Mouse (Mus musculus): ENCODE results near the gene Atp8a2. TPM values are rescaled to one million over a fixed set of nuclear protein-coding genes. Genes with fewer than 3 reads are reported as not detected.
A peak's percentile ranks its signal among the peaks of the same experiment; 100 is the strongest.

The Atp8a2 gene
- total RNA-seq (2014; rRNA removed; ENCODE audit: low replicate concordance): 2.8 and 115 TPM in 2 replicates
- polyA plus RNA-seq (2015; fragmentation: Nextera tagmentation; extraction: Ambion mirVana): 4.9 and 5.2 TPM in 2 replicates

DNA sequence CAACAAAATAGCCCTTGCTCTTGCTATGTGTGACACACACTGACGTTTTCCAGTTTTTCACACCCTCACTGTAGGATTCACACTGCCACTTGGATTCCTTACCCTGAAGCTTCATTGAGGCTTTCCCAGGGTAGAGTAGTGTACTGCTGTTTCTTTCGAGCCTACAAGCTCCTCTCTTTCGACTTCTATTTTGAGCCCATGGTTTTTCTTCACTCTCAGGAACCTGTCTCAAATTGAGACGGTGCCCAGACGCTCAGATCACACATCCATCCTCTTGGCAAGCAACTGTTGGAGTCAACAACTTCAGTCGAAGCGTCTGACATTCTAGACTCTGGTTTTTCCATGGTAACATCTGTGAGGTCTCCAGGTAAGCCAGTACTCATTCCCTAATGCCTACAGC lies at the start of gene Atp8a2:
Atp8a2 (minus strand) TSS at position 296 of the 400 bp plus-strand sequence.
- TF ChIP-seq CTCF (IDR thresholded peaks at IDR 0.05; ENCODE audit: low read depth) (no peak), EP300 (IDR thresholded peaks at IDR 0.05; ENCODE audit: low read depth) (no peak)
- Histone ChIP-seq H3K9me3 (replicated peaks; ENCODE audit: control insufficient read depth, low read length) (no peaks in the 10 kb centered on the region), H3K9ac (replicated peaks; ENCODE audit: low read depth, low read length) (no peak within 1 kb of the TSS), H3K4me1 (ENCODE audit: control insufficient read depth, insufficient read depth) (peaks cover 7% of the 10 kb centered on the region), H3K27me3 (ENCODE audit: control insufficient read depth, insufficient read depth, low read length) (no peaks in the 10 kb centered on the region), H3K4me3 (ENCODE audit: low read depth, low read length) (no peak within 1 kb of the TSS), H3K4me2 (ENCODE audit: low read depth, low read length) (peak within 1 kb of the TSS; percentile 18; the same call in 1 of the 2 replicates), H3K27ac (ENCODE audit: low read depth) (no peak within 1 kb of the TSS), H3K36me3 (replicated peaks; ENCODE audit: control insufficient read depth, insufficient read depth, low read length) (no peaks in the 10 kb centered on the region)
- ATAC-seq (ENCODE audit: insufficient read depth, low read depth) (no peak), DNase-seq (ENCODE audit: low spot score) (no peak)
- WGBS: 29% methylated on average over 7 of the region's 7 CpGs

DNA sequence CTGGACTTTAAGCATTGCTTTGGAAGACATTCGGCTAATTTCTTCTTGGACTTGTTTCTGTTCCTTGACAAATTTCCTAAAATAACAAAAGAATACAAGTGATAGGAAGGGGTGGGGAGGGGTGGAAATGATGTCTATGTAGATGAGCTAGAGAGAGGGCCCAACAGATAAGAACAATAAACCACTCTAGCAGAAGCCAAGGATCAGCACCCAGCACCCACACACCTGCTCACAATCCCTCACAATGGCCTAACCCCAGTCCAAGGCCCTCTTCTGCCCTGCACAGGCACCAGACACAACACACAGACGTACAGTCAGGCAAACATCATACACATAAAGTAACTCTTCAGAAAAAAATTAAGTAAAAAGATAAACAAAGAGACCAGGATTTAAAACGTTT lies 41.6 kb upstream of the Atp8a2 start:
- no peak overlapping the region for H3K27ac ChIP-seq (ENCODE audit: low read depth)
- H3K9ac ChIP-seq (replicated peaks; ENCODE audit: low read depth, low read length): no peak overlapping the region
- H3K36me3 ChIP-seq (replicated peaks; ENCODE audit: control insufficient read depth, insufficient read depth, low read length): peaks cover 50% of the 10 kb centered on the region
- no peaks in the 10 kb centered on the region for H3K27me3 ChIP-seq (ENCODE audit: control insufficient read depth, insufficient read depth, low read length)
- H3K9me3 ChIP-seq (replicated peaks; ENCODE audit: control insufficient read depth, low read length): no peaks in the 10 kb centered on the region
- H3K4me1 ChIP-seq (ENCODE audit: control insufficient read depth, insufficient read depth): no peaks in the 10 kb centered on the region
- H3K4me2 ChIP-seq (ENCODE audit: low read depth, low read length): no peak overlapping the region
- H3K4me3 ChIP-seq (ENCODE audit: low read depth, low read length): no peak overlapping the region
- no peak for ATAC-seq (ENCODE audit: insufficient read depth, low read depth)
- no peak for DNase-seq (ENCODE audit: low spot score)
- TF ChIP-seq EP300 (IDR thresholded peaks at IDR 0.05; ENCODE audit: low read depth) (no peak), CTCF (IDR thresholded peaks at IDR 0.05; ENCODE audit: low read depth) (no peak)
- 71% methylated on average over 3 of the region's 3 CpGs for WGBS

DNA sequence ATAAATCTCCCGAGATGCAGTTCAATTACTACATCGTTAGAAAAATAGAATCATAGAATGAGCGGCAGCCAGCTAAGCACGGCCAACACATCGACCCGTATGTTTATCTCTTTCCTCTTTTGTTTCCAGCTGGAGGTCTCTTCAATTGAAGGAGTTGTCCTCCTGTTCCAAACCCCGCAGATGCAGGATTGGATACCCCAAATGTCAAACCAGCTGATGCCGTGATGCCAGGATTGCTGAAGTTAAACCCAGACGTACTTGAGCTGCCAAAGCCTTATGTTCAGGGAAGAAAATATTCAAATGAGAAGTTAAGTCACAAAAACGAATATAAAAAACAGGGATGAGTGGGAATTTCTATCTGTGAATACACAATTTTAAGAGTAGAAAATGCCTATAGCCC lies 22.9 kb upstream of the Atp8a2 start:
- TF ChIP-seq CTCF (IDR thresholded peaks at IDR 0.05; ENCODE audit: low read depth): no peak
- TF ChIP-seq EP300 (IDR thresholded peaks at IDR 0.05; ENCODE audit: low read depth): no peak
- WGBS: 85% methylated on average over 10 of the region's 10 CpGs
- H3K27me3 ChIP-seq (ENCODE audit: control insufficient read depth, insufficient read depth, low read length): no peaks in the 10 kb centered on the region
- no peak overlapping the region for H3K4me2 ChIP-seq (ENCODE audit: low read depth, low read length)
- no peak overlapping the region for H3K27ac ChIP-seq (ENCODE audit: low read depth)
- H3K36me3 ChIP-seq (replicated peaks; ENCODE audit: control insufficient read depth, insufficient read depth, low read length): peaks cover 45% of the 10 kb centered on the region
- ATAC-seq (ENCODE audit: insufficient read depth, low read depth) (no peak), DNase-seq (ENCODE audit: low spot score) (no peak)
- no peaks in the 10 kb centered on the region for H3K4me1 ChIP-seq (ENCODE audit: control insufficient read depth, insufficient read depth)
- no peaks in the 10 kb centered on the region for H3K9me3 ChIP-seq (replicated peaks; ENCODE audit: control insufficient read depth, low read length)
- no peak overlapping the region for H3K9ac ChIP-seq (replicated peaks; ENCODE audit: low read depth, low read length)
- H3K4me3 ChIP-seq (ENCODE audit: low read depth, low read length): no peak overlapping the region

DNA sequence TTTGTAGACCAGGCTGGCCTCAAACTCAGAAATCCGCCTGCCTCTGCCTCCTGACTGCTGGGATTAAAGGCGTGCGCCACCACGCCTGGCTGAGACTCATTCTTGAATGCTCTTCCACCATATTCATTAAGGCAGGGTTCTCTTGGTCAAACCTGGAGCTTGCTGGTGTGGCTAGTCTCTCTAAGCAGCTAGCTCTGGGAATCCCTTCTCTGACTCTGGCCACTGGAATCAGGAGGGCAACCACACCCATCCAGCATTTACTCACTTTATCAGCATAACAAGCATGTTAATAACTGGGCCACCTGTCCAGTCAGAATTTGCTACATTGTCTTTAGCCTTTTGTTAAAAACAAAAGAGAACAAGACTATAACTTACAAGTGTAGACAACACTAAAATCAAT lies 20.6 kb upstream of the Atp8a2 start:
- 96% methylated on average over 4 of the region's 4 CpGs for WGBS
- Histone ChIP-seq H3K9me3 (replicated peaks; ENCODE audit: control insufficient read depth, low read length) (no peaks in the 10 kb centered on the region), H3K27ac (ENCODE audit: low read depth) (no peak overlapping the region), H3K36me3 (replicated peaks; ENCODE audit: control insufficient read depth, insufficient read depth, low read length) (peaks cover 40% of the 10 kb centered on the region), H3K27me3 (ENCODE audit: control insufficient read depth, insufficient read depth, low read length) (no peaks in the 10 kb centered on the region), H3K4me3 (ENCODE audit: low read depth, low read length) (no peak overlapping the region), H3K4me1 (ENCODE audit: control insufficient read depth, insufficient read depth) (no peaks in the 10 kb centered on the region), H3K4me2 (ENCODE audit: low read depth, low read length) (no peak overlapping the region), H3K9ac (replicated peaks; ENCODE audit: low read depth, low read length) (no peak overlapping the region)
- no peak for DNase-seq (ENCODE audit: low spot score)
- ATAC-seq (ENCODE audit: insufficient read depth, low read depth): no peak
- no peak for TF ChIP-seq CTCF (IDR thresholded peaks at IDR 0.05; ENCODE audit: low read depth)
- no peak for TF ChIP-seq EP300 (IDR thresholded peaks at IDR 0.05; ENCODE audit: low read depth)

DNA sequence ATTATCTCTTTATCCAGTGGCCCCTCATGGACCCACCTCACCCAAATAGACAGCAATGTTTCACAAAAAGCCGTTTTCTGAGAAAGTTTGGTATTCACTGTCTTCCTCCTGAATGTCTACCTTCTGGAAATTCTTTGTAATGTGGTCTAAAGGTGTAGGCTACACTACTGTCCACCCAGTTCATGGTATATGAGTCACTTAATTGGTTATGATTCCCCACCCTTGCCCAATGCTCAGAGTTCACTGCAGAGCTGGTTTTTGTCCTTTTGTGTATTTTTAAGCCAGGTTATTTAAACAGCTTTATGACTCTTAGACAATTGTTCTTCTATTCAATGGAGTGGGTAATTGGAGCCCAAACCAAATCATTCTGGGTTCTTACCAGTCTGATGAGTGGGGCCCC lies 19.1 kb upstream of the Atp8a2 start:
- Histone ChIP-seq H3K9ac (replicated peaks; ENCODE audit: low read depth, low read length) (no peak overlapping the region), H3K9me3 (replicated peaks; ENCODE audit: control insufficient read depth, low read length) (no peaks in the 10 kb centered on the region), H3K4me1 (ENCODE audit: control insufficient read depth, insufficient read depth) (no peaks in the 10 kb centered on the region), H3K4me3 (ENCODE audit: low read depth, low read length) (no peak overlapping the region), H3K27me3 (ENCODE audit: control insufficient read depth, insufficient read depth, low read length) (no peaks in the 10 kb centered on the region), H3K36me3 (replicated peaks; ENCODE audit: control insufficient read depth, insufficient read depth, low read length) (peaks cover 32% of the 10 kb centered on the region), H3K27ac (ENCODE audit: low read depth) (no peak overlapping the region), H3K4me2 (ENCODE audit: low read depth, low read length) (no peak overlapping the region)
- 86% methylated on average over 1 of the region's 1 CpGs for WGBS
- ATAC-seq (ENCODE audit: insufficient read depth, low read depth): no peak
- no peak for TF ChIP-seq EP300 (IDR thresholded peaks at IDR 0.05; ENCODE audit: low read depth)
- TF ChIP-seq CTCF (IDR thresholded peaks at IDR 0.05; ENCODE audit: low read depth): no peak
- no peak for DNase-seq (ENCODE audit: low spot score)

DNA sequence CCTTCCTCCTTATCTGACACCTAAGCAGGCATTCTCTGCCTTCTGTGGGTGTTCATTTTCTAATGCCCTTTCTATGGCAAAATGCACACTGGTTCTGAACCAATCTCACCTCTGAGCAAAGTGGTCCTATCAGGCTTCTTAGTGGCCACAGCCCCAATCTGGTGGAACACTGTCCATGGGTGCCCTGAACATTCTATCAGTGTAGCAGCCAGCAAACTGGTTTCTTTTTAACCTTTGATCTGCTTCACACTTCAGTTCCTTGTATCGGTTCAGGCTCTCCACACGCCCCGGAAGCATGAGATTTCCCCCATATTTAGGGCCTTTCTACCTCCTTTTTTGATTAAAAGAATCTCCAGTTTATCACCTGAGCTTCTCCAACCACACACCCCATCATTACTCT lies 18.0 kb upstream of the Atp8a2 start:
- ATAC-seq (ENCODE audit: insufficient read depth, low read depth) (no peak), DNase-seq (ENCODE audit: low spot score) (no peak)
- H3K9ac ChIP-seq (replicated peaks; ENCODE audit: low read depth, low read length): no peak overlapping the region
- H3K4me1 ChIP-seq (ENCODE audit: control insufficient read depth, insufficient read depth): no peaks in the 10 kb centered on the region
- H3K9me3 ChIP-seq (replicated peaks; ENCODE audit: control insufficient read depth, low read length): no peaks in the 10 kb centered on the region
- no peak overlapping the region for H3K27ac ChIP-seq (ENCODE audit: low read depth)
- TF ChIP-seq CTCF (IDR thresholded peaks at IDR 0.05; ENCODE audit: low read depth) (no peak), EP300 (IDR thresholded peaks at IDR 0.05; ENCODE audit: low read depth) (no peak)
- 93% methylated on average over 3 of the region's 3 CpGs for WGBS
- no peak overlapping the region for H3K4me3 ChIP-seq (ENCODE audit: low read depth, low read length)
- no peaks in the 10 kb centered on the region for H3K27me3 ChIP-seq (ENCODE audit: control insufficient read depth, insufficient read depth, low read length)
- no peak overlapping the region for H3K4me2 ChIP-seq (ENCODE audit: low read depth, low read length)
- H3K36me3 ChIP-seq (replicated peaks; ENCODE audit: control insufficient read depth, insufficient read depth, low read length): peaks cover 28% of the 10 kb centered on the region

All from heart, postnatal 0 days (tissue).